In genomic region chr6:52150401-52150966, GRCm38 (mm10) we compare ENCODE assay signal across 16 mouse cellular contexts. TPM values are rescaled to one million over a fixed set of nuclear protein-coding genes. Genes with fewer than 3 reads are reported as not detected.
DNase-seq lines count a peak whose midpoint lies in the region; ATAC-seq and TF ChIP-seq lines count a peak whose summit lies in the region.
"Had no signal": no experiment of that assay in that cellular context is flagged by ENCODE, and none has a peak within 500 bp of the region (broad histone marks: within the 10 kb centered on the region; RNA-seq: fewer than 3 reads in every experiment).

No protein-coding gene starts in this region.

- no peak for ATAC-seq in midbrain, embryonic 13.5 days
- peak; percentile 32; the same call in 1 of the 2 replicates for ATAC-seq in limb, embryonic 13.5 days (ENCODE audit: low FRiP score, low read depth)
- no peak for ATAC-seq in stomach, embryonic 16.5 days (ENCODE audit: insufficient read depth, low FRiP score)

- WGBS in midbrain, embryonic 10.5 days = 3% methylated on average over 16 of the region's 16 CpGs
- 3% methylated on average over 16 of the region's 16 CpGs for WGBS in midbrain, embryonic 13.5 days
- 3% methylated on average over 16 of the region's 16 CpGs for WGBS in limb, embryonic 13.5 days
- WGBS in stomach, embryonic 16.5 days = 17% methylated on average over 16 of the region's 16 CpGs

- intact Hi-C loops in left cerebral cortex, adult 2 months (cut with DNase I) = no loop called here

- H3K9ac ChIP-seq in midbrain, embryonic 13.5 days (replicated peaks) = no peak overlapping the region
- H3K9ac ChIP-seq in limb, embryonic 13.5 days = no peak overlapping the region
- no peak overlapping the region for H3K9ac ChIP-seq in stomach, embryonic 16.5 days (ENCODE audit: low read length)
- H3K9ac ChIP-seq: embryonic facial prominence, embryonic 15.5 days; hindbrain, embryonic 15.5 days had no signal

- H3K4me3 ChIP-seq in midbrain, embryonic 10.5 days = no peak overlapping the region; the same call in 1 of the 2 replicates
- no peak overlapping the region for H3K4me3 ChIP-seq in midbrain, embryonic 13.5 days (replicated peaks)
- H3K4me3 ChIP-seq in limb, embryonic 13.5 days = no peak overlapping the region
- H3K4me3 ChIP-seq in stomach, embryonic 16.5 days (replicated peaks; ENCODE audit: low read length) = no peak overlapping the region
- no peak overlapping the region for H3K4me3 ChIP-seq in left cerebral cortex, adult 2 months
- H3K4me3 ChIP-seq: embryonic facial prominence, embryonic 15.5 days; hindbrain, embryonic 15.5 days; megakaryocyte, embryonic 14.5 days had no signal

- H3K9me3 ChIP-seq in midbrain, embryonic 10.5 days (replicated peaks) = peaks cover 6% of the 10 kb centered on the region; the same call in 1 of the 2 replicates
- H3K9me3 ChIP-seq in midbrain, embryonic 13.5 days = no peaks in the 10 kb centered on the region
- no peaks in the 10 kb centered on the region for H3K9me3 ChIP-seq in limb, embryonic 13.5 days
- no peaks in the 10 kb centered on the region for H3K9me3 ChIP-seq in stomach, embryonic 16.5 days (replicated peaks; ENCODE audit: control insufficient read depth, low read length)
- H3K9me3 ChIP-seq: embryonic facial prominence, embryonic 15.5 days; hindbrain, embryonic 15.5 days had no signal

- H3K4me2 ChIP-seq in midbrain, embryonic 13.5 days (replicated peaks) = no peak overlapping the region
- H3K4me2 ChIP-seq in limb, embryonic 13.5 days (replicated peaks) = peak overlapping the region; percentile 28
- peak overlapping the region; percentile 36 for H3K4me2 ChIP-seq in stomach, embryonic 16.5 days (ENCODE audit: low read depth, low read length)
- H3K4me2 ChIP-seq: embryonic facial prominence, embryonic 15.5 days; hindbrain, embryonic 15.5 days had no signal

- TF ChIP-seq CTCF in left cerebral cortex, adult 2 months (IDR thresholded peaks at IDR 0.05) = no peak

- H3K27me3 ChIP-seq in midbrain, embryonic 10.5 days (ENCODE audit: low read depth, poor library complexity, severe bottlenecking) = peaks cover 100% of the 10 kb centered on the region
- peaks cover 96% of the 10 kb centered on the region for H3K27me3 ChIP-seq in midbrain, embryonic 13.5 days
- H3K27me3 ChIP-seq in limb, embryonic 13.5 days = peaks cover 81% of the 10 kb centered on the region
- H3K27me3 ChIP-seq in stomach, embryonic 16.5 days (ENCODE audit: control insufficient read depth, insufficient read depth, low read length) = peaks cover 17% of the 10 kb centered on the region

- H3K27ac ChIP-seq in midbrain, embryonic 10.5 days (replicated peaks) = no peak overlapping the region
- no peak overlapping the region for H3K27ac ChIP-seq in midbrain, embryonic 13.5 days
- no peak overlapping the region for H3K27ac ChIP-seq in limb, embryonic 13.5 days
- H3K27ac ChIP-seq in stomach, embryonic 16.5 days (ENCODE audit: low read length) = no peak overlapping the region
- H3K27ac ChIP-seq in left cerebral cortex, adult 2 months = no peak overlapping the region
- H3K27ac ChIP-seq: embryonic facial prominence, embryonic 15.5 days; hindbrain, embryonic 15.5 days had no signal

- DNase-seq in heart, adult 11 months = peak; percentile 74
- DNase-seq in heart, adult 8-10 months (ENCODE audit: low spot score) = no peak
- DNase-seq in midbrain, embryonic 10.5 days (ENCODE audit: low spot score) = peak; percentile 36
- no peak for DNase-seq in left cerebral cortex, adult 2 months (ENCODE audit: extremely low spot score in 1 of 2, low spot score in 2 of 2)
- DNase-seq in MN1 (ENCODE audit: low spot score) = no peak
- DNase-seq: adrenal gland, adult 2 months; cerebellum, adult 11-12 months; left cerebral cortex, postnatal 4 days had no signal

- peaks cover 8% of the 10 kb centered on the region; the same call in 1 of the 2 replicates for H3K4me1 ChIP-seq in midbrain, embryonic 10.5 days
- no peaks in the 10 kb centered on the region for H3K4me1 ChIP-seq in midbrain, embryonic 13.5 days (replicated peaks)
- H3K4me1 ChIP-seq in limb, embryonic 13.5 days = peaks cover 8% of the 10 kb centered on the region; the same call in 1 of the 2 replicates
- peaks cover 4% of the 10 kb centered on the region for H3K4me1 ChIP-seq in stomach, embryonic 16.5 days (ENCODE audit: control insufficient read depth, insufficient read depth, low read length)
- H3K4me1 ChIP-seq: embryonic facial prominence, embryonic 15.5 days; hindbrain, embryonic 15.5 days; megakaryocyte, embryonic 14.5 days had no signal

- no peaks in the 10 kb centered on the region for H3K36me3 ChIP-seq in midbrain, embryonic 10.5 days
- no peaks in the 10 kb centered on the region for H3K36me3 ChIP-seq in midbrain, embryonic 13.5 days
- H3K36me3 ChIP-seq in limb, embryonic 13.5 days = no peaks in the 10 kb centered on the region
- no peaks in the 10 kb centered on the region for H3K36me3 ChIP-seq in stomach, embryonic 16.5 days (ENCODE audit: control insufficient read depth, insufficient read depth, low read length)
- H3K36me3 ChIP-seq: embryonic facial prominence, embryonic 15.5 days; hindbrain, embryonic 15.5 days had no signal

RNA-seq across cellular contexts. Expression of gene Hoxa1, which starts 7.6 kb away (rescaled TPM):
- under 1 TPM in 2 of 4 experiments, not detected in 2; 0.16 to 0.19 TPM for total RNA-seq in heart, adult 8-10 months (2022)
- polyA plus RNA-seq in midbrain, embryonic 10.5 days (2016; fragmentation: Nextera tagmentation; extraction: Ambion mirVana) = 0.32 and 0.47 TPM in 2 replicates
- polyA plus RNA-seq in midbrain, embryonic 13.5 days (2015; fragmentation: Nextera tagmentation; extraction: Ambion mirVana) = 0.07 and 0.09 TPM in 2 replicates
- polyA plus RNA-seq in limb, embryonic 13.5 days (2015; fragmentation: Nextera tagmentation; extraction: Ambion mirVana) = 1.1 and 1.5 TPM in 2 replicates
- polyA plus RNA-seq in stomach, embryonic 16.5 days (2015; fragmentation: Nextera tagmentation; extraction: Ambion mirVana) = 1.4 and 1.5 TPM in 2 replicates
- total RNA-seq in left cerebral cortex, adult 2 months (2021) = not detected
- total RNA-seq: layer of hippocampus, adult 18-20 months; left cerebral cortex, postnatal 4 days had no signal

RNA-seq across cellular contexts. Expression of gene Hoxa2, which starts 14.1 kb away (rescaled TPM):
- total RNA-seq in heart, adult 8-10 months (2022) = under 1 TPM in 3 of 4 experiments, not detected in 1; 0.20 to 0.34 (median 0.22) TPM
- 0.26 and 1.9 TPM in 2 replicates for polyA plus RNA-seq in midbrain, embryonic 10.5 days (2016; fragmentation: Nextera tagmentation; extraction: Ambion mirVana)
- polyA plus RNA-seq in midbrain, embryonic 13.5 days (2015; fragmentation: Nextera tagmentation; extraction: Ambion mirVana) = 0.18 TPM in 1 of 2 replicates, not detected in the other
- 1.5 and 2.5 TPM in 2 replicates for polyA plus RNA-seq in limb, embryonic 13.5 days (2015; fragmentation: Nextera tagmentation; extraction: Ambion mirVana)
- polyA plus RNA-seq in stomach, embryonic 16.5 days (2015; fragmentation: Nextera tagmentation; extraction: Ambion mirVana) = 7.4 and 8.5 TPM in 2 replicates
- total RNA-seq in left cerebral cortex, adult 2 months (2021) = not detected
- total RNA-seq: layer of hippocampus, adult 18-20 months; left cerebral cortex, postnatal 4 days had no signal

RNA-seq across cellular contexts. Expression of gene 5730596B20Rik, which starts 26.8 kb away (rescaled TPM):
- under 1 TPM in 1 of 4 experiments, not detected in 3; 0.06 TPM for total RNA-seq in heart, adult 8-10 months (2022)
- polyA plus RNA-seq in midbrain, embryonic 10.5 days (2016; fragmentation: Nextera tagmentation; extraction: Ambion mirVana) = not detected in 2 replicates
- not detected in 2 replicates for polyA plus RNA-seq in midbrain, embryonic 13.5 days (2015; fragmentation: Nextera tagmentation; extraction: Ambion mirVana)
- polyA plus RNA-seq in limb, embryonic 13.5 days (2015; fragmentation: Nextera tagmentation; extraction: Ambion mirVana) = 0.66 and 0.71 TPM in 2 replicates
- 2.1 and 2.6 TPM in 2 replicates for polyA plus RNA-seq in stomach, embryonic 16.5 days (2015; fragmentation: Nextera tagmentation; extraction: Ambion mirVana)
- not detected for total RNA-seq in left cerebral cortex, adult 2 months (2021)
- total RNA-seq: layer of hippocampus, adult 18-20 months; left cerebral cortex, postnatal 4 days had no signal
- polyA plus RNA-seq: embryonic facial prominence, embryonic 15.5 days; small intestine, adult 2 months had no signal

RNA-seq across cellular contexts. Expression of gene Hoxa4, which starts 41.1 kb away (rescaled TPM):
- under 1 TPM; 0.31 to 0.49 (median 0.38) TPM for total RNA-seq in heart, adult 8-10 months (2022)
- polyA plus RNA-seq in midbrain, embryonic 10.5 days (2016; fragmentation: Nextera tagmentation; extraction: Ambion mirVana) = not detected in 2 replicates
- not detected in 2 replicates for polyA plus RNA-seq in midbrain, embryonic 13.5 days (2015; fragmentation: Nextera tagmentation; extraction: Ambion mirVana)
- 0.52 and 0.96 TPM in 2 replicates for polyA plus RNA-seq in limb, embryonic 13.5 days (2015; fragmentation: Nextera tagmentation; extraction: Ambion mirVana)
- 2.5 and 2.8 TPM in 2 replicates for polyA plus RNA-seq in stomach, embryonic 16.5 days (2015; fragmentation: Nextera tagmentation; extraction: Ambion mirVana)
- not detected for total RNA-seq in left cerebral cortex, adult 2 months (2021)
- total RNA-seq: layer of hippocampus, adult 18-20 months; left cerebral cortex, postnatal 4 days had no signal

RNA-seq across cellular contexts. Expression of gene Hoxa5, which starts 53.9 kb away (rescaled TPM):
- under 1 TPM; 0.41 to 0.69 (median 0.57) TPM for total RNA-seq in heart, adult 8-10 months (2022)
- not detected in 2 replicates for polyA plus RNA-seq in midbrain, embryonic 10.5 days (2016; fragmentation: Nextera tagmentation; extraction: Ambion mirVana)
- 0.08 and 0.17 TPM in 2 replicates for polyA plus RNA-seq in midbrain, embryonic 13.5 days (2015; fragmentation: Nextera tagmentation; extraction: Ambion mirVana)
- 4.8 and 5.3 TPM in 2 replicates for polyA plus RNA-seq in limb, embryonic 13.5 days (2015; fragmentation: Nextera tagmentation; extraction: Ambion mirVana)
- 8.8 and 11.0 TPM in 2 replicates for polyA plus RNA-seq in stomach, embryonic 16.5 days (2015; fragmentation: Nextera tagmentation; extraction: Ambion mirVana)
- not detected for total RNA-seq in left cerebral cortex, adult 2 months (2021)
- total RNA-seq: layer of hippocampus, adult 18-20 months; left cerebral cortex, postnatal 4 days had no signal

Comparison
In these comparisons a context has a peak if more than half of its experiments do, and no peak if none do; other contexts are left out.
1. DNase-seq: peak in heart, adult 11 months (single experiment) and midbrain, embryonic 10.5 days (single experiment); none in heart, adult 8-10 months (single experiment), left cerebral cortex, adult 2 months (0 of 2) and MN1 (single experiment).